Mouse (Mus musculus) MEL (cell line): Measurements from ENCODE around the gene Asna1. TPM values are rescaled to one million over a fixed set of nuclear protein-coding genes. Genes with fewer than 3 reads are reported as not detected.
A peak's percentile ranks its signal among the peaks of the same experiment; 100 is the strongest.

ENCODE experiments used
- DNase-seq: peaks from one replicate; pipeline ENCODE4 v3.0.0; 2011; ENCODE audit warnings: low read depth, low spot score
- H3K27ac ChIP-seq: 2 replicates; pipeline ENCODE4 v1.5.1; 2012; ENCODE audit warnings: low read depth, mild to moderate bottlenecking, control low read depth, low read length, moderate library complexity; ENCODE audit not compliant: control insufficient read depth
- H3K27me3 ChIP-seq, 2 experiments: fragments of 150-350 bp in 1 of 2; sonication (generic) in 1 of 2; 2 replicates each; pipeline ENCODE4 v1.6.1; 2012; ENCODE audit warnings: low read length in 2 of 2, mild to moderate bottlenecking in 2 of 2, improper control_type of control experiment in 1 of 2, moderate library complexity in 1 of 2; ENCODE audit not compliant: insufficient read depth in 2 of 2, control insufficient read depth in 1 of 2
- H3K36me3 ChIP-seq, 2 experiments: 2 replicates each; pipeline ENCODE4 v1.6.1; 2012 to 2014; ENCODE audit warnings: low read length in 2 of 2, improper control_type of control experiment in 1 of 2, inconsistent platforms in 1 of 2, mild to moderate bottlenecking in 1 of 2; ENCODE audit not compliant: insufficient read depth in 2 of 2, control insufficient read depth in 1 of 2
- H3K4me1 ChIP-seq, 2 experiments: fragments of 150-350 bp in 1 of 2; sonication (generic) in 1 of 2; 2 replicates each; pipeline ENCODE4 v1.6.1; 2012; ENCODE audit warnings: low read length in 2 of 2, improper control_type of control experiment in 1 of 2, mild to moderate bottlenecking in 1 of 2; ENCODE audit not compliant: insufficient read depth in 2 of 2, control insufficient read depth in 1 of 2
- H3K4me3 ChIP-seq, 2 experiments: fragments of 150-350 bp in 1 of 2; sonication (generic) in 1 of 2; 2 replicates each; pipeline ENCODE4 v1.5.1; 2012; ENCODE audit warnings: low read depth in 2 of 2, low read length in 2 of 2, mild to moderate bottlenecking in 2 of 2, moderate library complexity in 2 of 2, control low read depth in 1 of 2, improper control_type of control experiment in 1 of 2; ENCODE audit not compliant: control insufficient read depth in 1 of 2, insufficient read depth in 1 of 2
- H3K79me2 ChIP-seq: 2 replicates; pipeline ENCODE4 v1.6.1; 2012; ENCODE audit warnings: mild to moderate bottlenecking, low read length, moderate library complexity; ENCODE audit not compliant: control insufficient read depth, poor library complexity, insufficient read depth
- H3K9ac ChIP-seq: 2 replicates; pipeline ENCODE4 v1.6.1; 2012; ENCODE audit warnings: low read depth, mild to moderate bottlenecking, control low read depth, low read length, moderate library complexity; ENCODE audit not compliant: control insufficient read depth, poor library complexity, severe bottlenecking
- H3K9me3 ChIP-seq: fragments of 150-350 bp; sonication (generic); replicated peaks from 2 replicates; pipeline ENCODE4 v1.6.1; 2012; ENCODE audit warnings: mild to moderate bottlenecking, low read length, improper control_type of control experiment, moderate library complexity; ENCODE audit not compliant: insufficient read depth
- BHLHE40 ChIP-seq: IDR thresholded peaks from 2 replicates; pipeline ENCODE4 v1.6.1; 2012; ENCODE audit warnings: low read depth, mild to moderate bottlenecking, inconsistent platforms, low read length, improper control_type of control experiment, borderline replicate concordance
- CHD1 ChIP-seq: IDR thresholded peaks from 2 replicates; pipeline ENCODE4 v1.6.1; 2012; ENCODE audit warnings: low read depth, mild to moderate bottlenecking, inconsistent platforms, low read length, improper control_type of control experiment
- CHD2 ChIP-seq: IDR thresholded peaks from 2 replicates; pipeline ENCODE4 v1.6.1; 2011; ENCODE audit warnings: low read length, improper control_type of control experiment
- E2F4 ChIP-seq: IDR thresholded peaks from 2 replicates; pipeline ENCODE4 v1.6.1; 2011; ENCODE audit warnings: low read depth, low read length, improper control_type of control experiment, borderline replicate concordance
- ELF1 ChIP-seq: IDR thresholded peaks from 2 replicates; pipeline ENCODE4 v1.6.1; 2014; ENCODE audit warnings: low read depth, mild to moderate bottlenecking, inconsistent platforms, low read length, improper control_type of control experiment, moderate library complexity
- ETS1 ChIP-seq: IDR thresholded peaks from 2 replicates; pipeline ENCODE4 v1.6.1; 2012; ENCODE audit warnings: low read depth, mild to moderate bottlenecking, inconsistent platforms, low read length, improper control_type of control experiment, moderate library complexity
- GABPA ChIP-seq: IDR thresholded peaks from 2 replicates; pipeline ENCODE4 v1.6.1; 2012; ENCODE audit warnings: low read depth, mild to moderate bottlenecking, inconsistent platforms, low read length, improper control_type of control experiment, moderate library complexity
- HCFC1 ChIP-seq: IDR thresholded peaks from 2 replicates; pipeline ENCODE4 v1.6.1; 2012; ENCODE audit warnings: low read depth, mild to moderate bottlenecking, inconsistent platforms, low read length, improper control_type of control experiment, moderate library complexity
- MAFK ChIP-seq: IDR thresholded peaks from 2 replicates; pipeline ENCODE4 v1.6.1; 2011; ENCODE audit warnings: low read depth, mild to moderate bottlenecking, low read length, improper control_type of control experiment, borderline replicate concordance
- MAX ChIP-seq: IDR thresholded peaks from 2 replicates; pipeline ENCODE4 v1.6.1; 2011; ENCODE audit warnings: low read length, improper control_type of control experiment
- MEF2A ChIP-seq: IDR thresholded peaks from 2 replicates; pipeline ENCODE4 v1.6.1; 2014; ENCODE audit warnings: low read depth, mild to moderate bottlenecking, inconsistent platforms, low read length, improper control_type of control experiment; ENCODE audit not compliant: poor library complexity, insufficient replicate concordance, severe bottlenecking; ENCODE audit errors: extremely low read depth
- MXI1 ChIP-seq: IDR thresholded peaks from 2 replicates; pipeline ENCODE4 v1.6.1; 2011; ENCODE audit warnings: mild to moderate bottlenecking, low read depth, low read length, improper control_type of control experiment
- MYB ChIP-seq: IDR thresholded peaks from 2 replicates; pipeline ENCODE4 v1.6.1; 2011; ENCODE audit warnings: mild to moderate bottlenecking, low read depth, low read length, improper control_type of control experiment
- NELFE ChIP-seq: IDR thresholded peaks from 2 replicates; pipeline ENCODE4 v1.6.1; 2011; ENCODE audit warnings: low read depth, low read length, improper control_type of control experiment
- NRF1 ChIP-seq: IDR thresholded peaks from 2 replicates; pipeline ENCODE4 v1.6.1; 2014; ENCODE audit warnings: low read depth, mild to moderate bottlenecking, inconsistent platforms, low read length, improper control_type of control experiment, moderate library complexity; ENCODE audit not compliant: poor library complexity, insufficient read depth, severe bottlenecking
- POLR2A ChIP-seq, 2 experiments: IDR thresholded peaks; 2 replicates each; pipeline ENCODE4 v1.6.1; 2011 to 2012; ENCODE audit warnings: low read length in 2 of 2, mild to moderate bottlenecking in 2 of 2, control low read depth in 1 of 2, improper control_type of control experiment in 1 of 2, low read depth in 1 of 2, moderate library complexity in 1 of 2; ENCODE audit not compliant: control insufficient read depth in 1 of 2, insufficient read depth in 1 of 2, poor library complexity in 1 of 2
- POLR2AphosphoS2 ChIP-seq: IDR thresholded peaks from 2 replicates; pipeline ENCODE4 v1.6.1; 2011; ENCODE audit warnings: low read length, improper control_type of control experiment
- POLR2AphosphoS5 ChIP-seq: IDR thresholded peaks from 2 replicates; pipeline ENCODE4 v1.6.1; 2012; ENCODE audit warnings: low read depth, borderline replicate concordance, mild to moderate bottlenecking, inconsistent platforms, low read length, moderate library complexity, mixed read lengths
- RAD21 ChIP-seq: IDR thresholded peaks from 2 replicates; pipeline ENCODE4 v1.6.1; 2011; ENCODE audit warnings: mild to moderate bottlenecking, low read depth, low read length, improper control_type of control experiment
- RCOR1 ChIP-seq: IDR thresholded peaks from 2 replicates; pipeline ENCODE4 v1.6.1; 2012; ENCODE audit warnings: low read depth, mild to moderate bottlenecking, inconsistent platforms, low read length, improper control_type of control experiment
- SIN3A ChIP-seq: IDR thresholded peaks from 2 replicates; pipeline ENCODE4 v1.6.1; 2012; ENCODE audit warnings: low read length, improper control_type of control experiment, inconsistent platforms
- SMC3 ChIP-seq: IDR thresholded peaks from 2 replicates; pipeline ENCODE4 v1.6.1; 2011; ENCODE audit warnings: low read depth, low read length, improper control_type of control experiment
- TAL1 ChIP-seq: IDR thresholded peaks from 2 replicates; pipeline ENCODE4 v1.6.1; 2012; ENCODE audit warnings: mild to moderate bottlenecking, inconsistent platforms, low read length, moderate library complexity, mixed read lengths
- TBP ChIP-seq: IDR thresholded peaks from 2 replicates; pipeline ENCODE4 v1.8.0; 2011; ENCODE audit warnings: low read depth, low read length, improper control_type of control experiment
- TCF12 ChIP-seq: IDR thresholded peaks from 2 replicates; pipeline ENCODE4 v1.6.1; 2014; ENCODE audit warnings: low read depth, mild to moderate bottlenecking, inconsistent platforms, low read length, improper control_type of control experiment, moderate library complexity
- UBTF ChIP-seq: IDR thresholded peaks from 2 replicates; pipeline ENCODE4 v1.6.1; 2012; ENCODE audit warnings: low read depth, mild to moderate bottlenecking, inconsistent platforms, low read length, improper control_type of control experiment, moderate library complexity, borderline replicate concordance; ENCODE audit not compliant: insufficient read depth
- ZC3H11A ChIP-seq: IDR thresholded peaks from 2 replicates; pipeline ENCODE4 v1.6.1; 2012; ENCODE audit warnings: low read depth, mild to moderate bottlenecking, inconsistent platforms, low read length, improper control_type of control experiment
- ZKSCAN1 ChIP-seq: IDR thresholded peaks from 2 replicates; pipeline ENCODE4 v1.6.1; 2012; ENCODE audit warnings: low read depth, mild to moderate bottlenecking, inconsistent platforms, low read length, improper control_type of control experiment, moderate library complexity
- ZMIZ1 ChIP-seq: IDR thresholded peaks from 2 replicates; pipeline ENCODE4 v1.6.1; 2012; ENCODE audit warnings: low read depth, mild to moderate bottlenecking, inconsistent platforms, low read length, improper control_type of control experiment, moderate library complexity
- ZNF384 ChIP-seq: IDR thresholded peaks from 2 replicates; pipeline ENCODE4 v1.6.1; 2012; ENCODE audit warnings: low read depth, mild to moderate bottlenecking, inconsistent platforms, low read length, improper control_type of control experiment
- polyA plus RNA-seq, 2 experiments: library from polyadenylated mRNA; stranded (reverse) in 1 of 2; unstranded in 1 of 2; fragments of >175 nt in 1 of 2; fragments of >200 nt in 1 of 2; gene quantifications; 2 replicates each; pipeline versions ENCODE4 v1.2.1 to v1.2.4; 2012; ENCODE audit warnings: low replicate concordance in 2 of 2, low read depth in 1 of 2; ENCODE audit not compliant: insufficient read length in 2 of 2, insufficient read depth in 1 of 2, missing spikeins in 1 of 2
- total RNA-seq: library from RNA; depleted of rRNA; stranded (reverse); fragments of 300-350 nt; gene quantifications from 2 replicates; pipeline ENCODE4 v1.2.3, GENCODE M21; 2012

Asna1 gene
- total and polyA plus RNA-seq, 3 experiments: 132 to 192 TPM; not detected in 1

GRCm38 (mm10) chr8:85062603-85063002 is 37.5 kb upstream of the Asna1 start:
- Histone ChIP-seq H3K4me3 (no peak overlapping the region), H3K9me3 (no peaks in the 10 kb centered on the region), H3K9ac (no peak overlapping the region), H3K79me2 (0 out of 2 replicates have a peak, but pooled peaks cover 2% of the 10 kb centered on the region), H3K27me3 (no peaks in the 10 kb centered on the region), H3K27ac (no peak overlapping the region), H3K4me1 (0 out of 4 replicates have a peak, but pooled peaks cover 0 to 3% of the 10 kb centered on the region in 2 experiments), H3K36me3 (no peaks in the 10 kb centered on the region)
- DNase-seq: no peak
- TF ChIP-seq ZMIZ1: no peak
- TF ChIP-seq MYB: no peak
- no peak for TF ChIP-seq RAD21
- TF ChIP-seq UBTF: no peak
- no peak for TF ChIP-seq TAL1
- no peak for TF ChIP-seq MAFK
- TF ChIP-seq BHLHE40: no peak
- no peak for TF ChIP-seq ELF1

GRCm38 (mm10) chr8:85059879-85060616 is 35.0 kb upstream of the Asna1 start, which contains the start of gene Fbxw9:
Fbxw9 (plus strand) TSS chr8:85060055.
- H3K79me2 ChIP-seq: 0 out of 2 replicates have a peak, but pooled peaks cover 2% of the 10 kb centered on the region
- peak within 1 kb of the TSS; percentile 45 to 78 for H3K4me3 ChIP-seq
- H3K27me3 ChIP-seq: no peaks in the 10 kb centered on the region
- peak within 1 kb of the TSS; percentile 63 for H3K9ac ChIP-seq
- H3K36me3 ChIP-seq: no peaks in the 10 kb centered on the region; a peak in 2 of 4 replicates
- peak; percentile 90 for DNase-seq
- H3K27ac ChIP-seq: no peak within 1 kb of the TSS
- 0 out of 4 replicates have a peak, but pooled peaks cover 0 to 3% of the 10 kb centered on the region in 2 experiments for H3K4me1 ChIP-seq
- H3K9me3 ChIP-seq: no peaks in the 10 kb centered on the region
- TF ChIP-seq TCF12 (no peak), POLR2A (IDR thresholded peaks at IDR 0.05; ENCODE audit: control insufficient read depth in 1 of 2, insufficient read depth in 1 of 2, low read depth in 1 of 2, low read length in 2 of 2, poor library complexity in 1 of 2) (peak in 1 of 2 experiments; percentile 42; a peak in 1 of 4 replicates), ZKSCAN1 (no peak), ZMIZ1 (no peak), SMC3 (no peak), SIN3A (peak; percentile 97), MXI1 (peak; percentile 88), GABPA (no peak), MYB (no peak), ELF1 (peak; percentile 74; the same call in 1 of the 2 replicates), ZNF384 (0 out of 2 replicates have a peak, but pooled peaks have one; percentile 50), E2F4 (no peak), POLR2AphosphoS5 (no peak), NRF1 (no peak), TBP (no peak), RCOR1 (no peak), MAX (0 out of 2 replicates have a peak, but pooled peaks have one; percentile 25), POLR2AphosphoS2 (peak; percentile 32; the same call in 1 of the 2 replicates), ZC3H11A (no peak), HCFC1 (peak; percentile 84), MEF2A (no peak), CHD1 (no peak), MAFK (no peak), ETS1 (no peak), CHD2 (no peak), NELFE (no peak)
